Mouse (Mus musculus): Measurements from ENCODE around the gene H2al1m. TPM values are rescaled to one million over a fixed set of nuclear protein-coding genes. Genes with fewer than 3 reads are reported as not detected.

Gene H2al1m
- polyA plus RNA-seq, 2 experiments from 2014 or later = 0.85 TPM; not detected in 1

DNA sequence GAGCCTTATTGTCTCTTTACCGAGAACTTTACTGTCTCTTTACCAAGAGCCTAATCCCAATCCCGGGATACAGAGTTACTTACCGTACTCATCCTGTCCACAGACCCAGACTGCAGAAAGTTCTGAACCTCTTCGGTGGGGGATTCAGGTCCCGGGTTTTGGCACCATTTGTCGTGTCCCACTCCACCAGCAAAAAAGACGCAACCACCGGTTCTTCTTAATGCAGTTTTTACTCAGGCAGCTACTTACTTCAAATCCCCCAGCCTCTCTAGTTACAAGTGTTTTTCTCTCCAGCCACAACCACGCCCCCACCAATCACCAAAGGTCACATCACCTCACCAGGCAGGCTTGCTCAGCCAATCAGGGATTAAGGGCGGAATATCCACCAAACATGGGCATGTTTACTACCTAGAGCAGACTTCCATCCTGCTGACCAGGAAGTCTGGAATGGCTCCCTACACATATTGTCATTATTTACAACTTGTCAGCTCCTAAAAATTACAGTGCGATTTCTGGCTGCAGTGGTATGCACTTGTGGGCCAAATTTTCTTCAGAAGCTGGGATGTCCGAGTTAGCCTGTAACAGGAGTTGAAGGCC is 48.9 kb downstream of the H2al1m start:
- peak; percentile 76 for ATAC-seq

- peak; percentile 88 for ATAC-seq
Measured at GRCm38 (mm10) chrX:9333035-9333434, 49.5 kb downstream of the H2al1m start.

Other genes starting within 250 kb of the H2al1m start
- not detected for gene Fthl17f, start 220.7 kb upstream of the H2al1m start, polyA plus RNA-seq (2017; shearing (Covaris generic))
- gene 4930402K13Rik, start 179.2 kb upstream of the H2al1m start, polyA plus RNA-seq (2017; shearing (Covaris generic)) = not detected
- under 1 TPM; 0.39 to 0.85 TPM for gene Lancl3, start 83.9 kb upstream of the H2al1m start, polyA plus RNA-seq (2017; shearing (Covaris generic))
- 1 to 10 TPM in 1 of 2 experiments, under 1 TPM in 1; 0.38 to 1.2 TPM for gene Gm14862, start 26.9 kb upstream of the H2al1m start, polyA plus RNA-seq (2017; shearing (Covaris generic))
- 1 to 10 TPM in 1 of 2 experiments, under 1 TPM in 1; 0.86 to 1.5 TPM for gene Xk, start 11.0 kb upstream of the H2al1m start, polyA plus RNA-seq (2017; shearing (Covaris generic))
- not detected for gene H2al1k, start 66.9 kb downstream of the H2al1m start, polyA plus RNA-seq (2017; shearing (Covaris generic))
- gene Cybb, start 204.0 kb downstream of the H2al1m start, polyA plus RNA-seq (2017; shearing (Covaris generic)) = 10 to 100 TPM; 40.8 to 48.7 TPM